Mouse (Mus musculus) midbrain, embryonic 11.5 days (tissue): ENCODE measurements at regions not wholly inside any gene's neighbourhood (a gene's known extent, or its start where the extent isn't known, plus 50 kb on each side); places are given as distances from the start of the nearest gene placed in this dataset.

Experiments used
- ATAC-seq: fragments of 200-750 bp; cut with Nextera tagmentation; 2 replicates; pipeline ENCODE4 v1.8.0; 2017; ENCODE audit warnings: moderate TSS enrichment, moderate library complexity; ENCODE audit not compliant: low FRiP score
- DNase-seq: peaks from one replicate; pipeline ENCODE4 v3.0.0; 2015; ENCODE audit warnings: low spot score; ENCODE audit errors: missing footprints
- H3K27ac ChIP-seq: fragments of 300-500 bp; sonication (generic); 2 replicates; pipeline ENCODE4 v1.5.1; 2014; ENCODE audit warnings: low read depth, low read length
- H3K27me3 ChIP-seq: fragments of 300-500 bp; sonication (generic); 2 replicates; pipeline ENCODE4 v1.6.1; 2014; ENCODE audit warnings: mild to moderate bottlenecking, low read length, moderate library complexity, mixed read lengths; ENCODE audit not compliant: control insufficient read depth, insufficient read depth
- H3K36me3 ChIP-seq: fragments of 300-500 bp; sonication (generic); 2 replicates; pipeline ENCODE4 v1.6.1; 2014; ENCODE audit warnings: mild to moderate bottlenecking, low read length, moderate library complexity, mixed read lengths; ENCODE audit not compliant: control insufficient read depth, insufficient read depth
- H3K4me1 ChIP-seq: fragments of 300-500 bp; sonication (generic); 2 replicates; pipeline ENCODE4 v1.6.1; 2014; ENCODE audit warnings: low read length; ENCODE audit not compliant: control insufficient read depth, insufficient read depth
- H3K4me2 ChIP-seq: fragments of 300-500 bp; sonication (generic); 2 replicates; pipeline ENCODE4 v1.6.1; 2014; ENCODE audit warnings: mild to moderate bottlenecking, moderate library complexity
- H3K4me3 ChIP-seq: fragments of 300-500 bp; sonication (generic); 2 replicates; pipeline ENCODE4 v1.5.1; 2014; ENCODE audit warnings: low read depth, low read length
- H3K9ac ChIP-seq: fragments of 300-500 bp; sonication (generic); 2 replicates; pipeline ENCODE4 v1.6.1; 2014; ENCODE audit warnings: low read length
- H3K9me3 ChIP-seq: fragments of 300-500 bp; sonication (generic); 2 replicates; pipeline ENCODE4 v1.6.1; 2016; ENCODE audit warnings: low read length; ENCODE audit not compliant: control insufficient read depth
- WGBS: fragments of 180-500 bp; shearing (Covaris S2); extraction: QIAGEN DNeasy Blood & Tissue Kit; methylation state at CpG from one replicate; pipeline ENCODE4 v1.1.7; 2014; 5-methylcytosine and 5-hydroxymethylcytosine counted together

- 14% methylated on average over 8 of the region's 8 CpGs for WGBS
- no peaks in the 10 kb centered on the region for H3K9me3 ChIP-seq
- DNase-seq, result peak; percentile 83
- no peaks in the 10 kb centered on the region for H3K36me3 ChIP-seq
- peak overlapping the region; percentile 9; the same call in 1 of the 2 replicates for H3K4me2 ChIP-seq
- ATAC-seq, result peak; percentile 38; the same call in 1 of the 2 replicates
- H3K4me1 ChIP-seq, result 0 out of 2 replicates have a peak, but pooled peaks cover 2% of the 10 kb centered on the region
- H3K4me3 ChIP-seq, result no peak overlapping the region
- H3K27me3 ChIP-seq, result no peaks in the 10 kb centered on the region
- no peak overlapping the region for H3K27ac ChIP-seq
- H3K9ac ChIP-seq, result no peak overlapping the region
Measured at GRCm38 (mm10) chr15:51503341-51503740, 2381.4 kb upstream of the Gm7489 start.

- DNase-seq (peak; percentile 80), ATAC-seq (no peak)
- no peak overlapping the region for H3K9ac ChIP-seq
- no peak overlapping the region for H3K4me3 ChIP-seq
- H3K27me3 ChIP-seq, result no peaks in the 10 kb centered on the region
- no peak overlapping the region for H3K27ac ChIP-seq
- WGBS, result 83% methylated on average over 11 of the region's 11 CpGs
- H3K36me3 ChIP-seq, result no peaks in the 10 kb centered on the region
- no peak overlapping the region for H3K4me2 ChIP-seq
- H3K4me1 ChIP-seq, result 0 out of 2 replicates have a peak, but pooled peaks cover 2% of the 10 kb centered on the region
- no peaks in the 10 kb centered on the region for H3K9me3 ChIP-seq
Measured at GRCm38 (mm10) chr15:51504016-51504760, 2380.5 kb upstream of the Gm7489 start.

- H3K27me3 ChIP-seq, result no peaks in the 10 kb centered on the region
- no peaks in the 10 kb centered on the region for H3K36me3 ChIP-seq
- no peak overlapping the region for H3K27ac ChIP-seq
- 84% methylated on average over 5 of the region's 5 CpGs for WGBS
- H3K4me1 ChIP-seq, result 0 out of 2 replicates have a peak, but pooled peaks cover 2% of the 10 kb centered on the region
- H3K4me3 ChIP-seq, result no peak overlapping the region
- no peaks in the 10 kb centered on the region for H3K9me3 ChIP-seq
- no peak for ATAC-seq
- H3K9ac ChIP-seq, result no peak overlapping the region
- no peak overlapping the region for H3K4me2 ChIP-seq
- DNase-seq, result no peak
Measured at GRCm38 (mm10) chr15:51504789-51505188, 2379.9 kb upstream of the Gm7489 start.

GRCm38 (mm10) chr15:51507126-51507525 lies 2377.6 kb upstream of the Gm7489 start:
- WGBS, result 82% methylated on average over 2 of the region's 2 CpGs
- H3K9me3 ChIP-seq, result no peaks in the 10 kb centered on the region
- no peak for ATAC-seq

GRCm38 (mm10) chr15:51511319-51511718 lies 2373.4 kb upstream of the Gm7489 start:
- no peak overlapping the region for H3K4me3 ChIP-seq
- no peak overlapping the region for H3K9ac ChIP-seq
- H3K27ac ChIP-seq, result no peak overlapping the region
- H3K36me3 ChIP-seq, result no peaks in the 10 kb centered on the region
- no peaks in the 10 kb centered on the region for H3K4me1 ChIP-seq
- WGBS, result 33% methylated on average over 5 of the region's 5 CpGs
- H3K9me3 ChIP-seq, result no peaks in the 10 kb centered on the region
- no peaks in the 10 kb centered on the region for H3K27me3 ChIP-seq
- no peak for DNase-seq
- H3K4me2 ChIP-seq, result no peak overlapping the region
- ATAC-seq, result no peak

More at GRCm38 (mm10) chr15:51507126-51507525, 2377.6 kb upstream of the Gm7489 start:
- Histone ChIP-seq H3K27ac (no peak overlapping the region), H3K36me3 (no peaks in the 10 kb centered on the region), H3K4me1 (0 out of 2 replicates have a peak, but pooled peaks cover 2% of the 10 kb centered on the region), H3K4me2 (no peak overlapping the region), H3K4me3 (no peak overlapping the region), H3K9ac (no peak overlapping the region), H3K27me3 (no peaks in the 10 kb centered on the region)
- DNase-seq, result no peak

- ATAC-seq, result no peak
- no peak overlapping the region for H3K4me2 ChIP-seq
- no peak for DNase-seq
- no peaks in the 10 kb centered on the region for H3K4me1 ChIP-seq
- H3K9ac ChIP-seq, result no peak overlapping the region
- no peaks in the 10 kb centered on the region for H3K27me3 ChIP-seq
- H3K9me3 ChIP-seq, result no peaks in the 10 kb centered on the region
- H3K4me3 ChIP-seq, result no peak overlapping the region
- H3K27ac ChIP-seq, result no peak overlapping the region
- no peaks in the 10 kb centered on the region for H3K36me3 ChIP-seq
- WGBS, result 82% methylated on average over 5 of the region's 5 CpGs
Measured at GRCm38 (mm10) chr15:51536317-51536716, 2348.4 kb upstream of the Gm7489 start.

- WGBS, result 87% methylated on average over 4 of the region's 4 CpGs
- no peak overlapping the region for H3K27ac ChIP-seq
- no peak overlapping the region for H3K9ac ChIP-seq
- H3K27me3 ChIP-seq, result no peaks in the 10 kb centered on the region
- H3K36me3 ChIP-seq, result no peaks in the 10 kb centered on the region
- DNase-seq, result no peak
- H3K4me1 ChIP-seq, result no peaks in the 10 kb centered on the region
- no peak for ATAC-seq
- H3K9me3 ChIP-seq, result no peaks in the 10 kb centered on the region
- H3K4me3 ChIP-seq, result no peak overlapping the region
- no peak overlapping the region for H3K4me2 ChIP-seq
Measured at GRCm38 (mm10) chr15:51551216-51551775, 2333.4 kb upstream of the Gm7489 start.

- Histone ChIP-seq H3K27ac (no peak overlapping the region), H3K4me3 (no peak overlapping the region), H3K27me3 (no peaks in the 10 kb centered on the region), H3K9ac (no peak overlapping the region), H3K9me3 (no peaks in the 10 kb centered on the region), H3K4me1 (no peaks in the 10 kb centered on the region), H3K36me3 (no peaks in the 10 kb centered on the region), H3K4me2 (no peak overlapping the region)
- DNase-seq, result peak; percentile 4
- no peak for ATAC-seq
Measured at GRCm38 (mm10) chr15:51558215-51558614, 2326.5 kb upstream of the Gm7489 start.

GRCm38 (mm10) chr15:51565543-51565942 lies 2319.2 kb upstream of the Gm7489 start:
- no peak for DNase-seq
- H3K27me3 ChIP-seq, result no peaks in the 10 kb centered on the region
- H3K36me3 ChIP-seq, result no peaks in the 10 kb centered on the region
- H3K27ac ChIP-seq, result no peak overlapping the region
- 87% methylated on average over 3 of the region's 3 CpGs for WGBS
- H3K4me1 ChIP-seq, result no peaks in the 10 kb centered on the region
- no peak for ATAC-seq
- no peak overlapping the region for H3K9ac ChIP-seq
- H3K4me3 ChIP-seq, result no peak overlapping the region
- no peaks in the 10 kb centered on the region for H3K9me3 ChIP-seq
- no peak overlapping the region for H3K4me2 ChIP-seq
